Mouse (Mus musculus) megakaryocyte, embryonic 14.5 days (primary cell): Measurements from ENCODE around the gene Pcare.

Experiments used
- FLI1 ChIP-seq: IDR thresholded peaks from 2 replicates; pipeline ENCODE4 v1.6.1; 2012; ENCODE audit warnings: low read length, inconsistent platforms, mixed read lengths
- GATA1 ChIP-seq: IDR thresholded peaks from 3 replicates; pipeline ENCODE4 v1.6.1; 2012; ENCODE audit warnings: mixed read lengths, low read length, inconsistent platforms, borderline replicate concordance

- TF ChIP-seq GATA1 (no peak), FLI1 (no peak)
Measured at GRCm38 (mm10) chr17:71742935-71743334, 9.8 kb downstream of the Pcare start.
